Mouse (Mus musculus) kidney, adult 2 months (tissue): ENCODE data around the gene Plekhn1.

Source experiments
- CTCF ChIP-seq: fragments of 200-500 bp; conservative IDR thresholded peaks from 2 replicates; pipeline ENCODE4 v1.5.1; 2011; ENCODE audit warnings: low read depth, mild to moderate bottlenecking, control low read depth, low read length, moderate library complexity, mixed read lengths; ENCODE audit not compliant: insufficient read depth, insufficient read length
- POLR2A ChIP-seq: fragments of 200-500 bp; IDR thresholded peaks from one replicate; pipeline ENCODE4 v1.6.1; 2011; ENCODE audit warnings: low read depth, low read length, control low read depth

DNA sequence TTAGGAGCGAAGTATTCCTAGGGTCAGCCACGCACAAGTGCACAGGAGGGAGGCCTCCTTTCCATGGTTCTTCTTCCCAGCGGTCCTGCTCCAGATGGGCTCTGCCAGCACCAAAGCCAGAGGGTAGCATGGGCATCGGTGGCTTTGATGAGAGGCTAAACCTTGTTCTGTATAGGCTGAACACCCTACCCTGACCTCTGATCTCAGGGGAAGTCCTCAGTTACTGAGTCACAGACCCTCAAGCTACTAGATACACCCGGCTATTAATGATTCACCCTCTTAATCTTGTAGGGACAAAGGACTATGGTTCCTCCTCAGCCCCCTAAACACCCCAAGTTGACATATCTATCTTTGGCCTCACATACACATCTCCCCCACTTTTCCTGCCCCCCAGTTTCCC is 40.8 kb downstream of the Plekhn1 start:
- TF ChIP-seq CTCF (no peak), POLR2A (no peak)
